Mouse (Mus musculus) ovary, adult 18-20 months (tissue): ENCODE data around the gene Dpp8.
A peak's percentile ranks its signal among the peaks of the same experiment; 100 is the strongest.

Experiments used
- DNase-seq: peaks from one replicate; pipeline ENCODE4 v3.0.0; 2022; ENCODE audit warnings: low spot score, mixed read lengths

Dpp8 gene

GRCm38 (mm10) chr9:65085270-65085669 lies 53.1 kb downstream of the Dpp8 start:
- DNase-seq: no peak

GRCm38 (mm10) chr9:65086801-65087200 lies 54.6 kb downstream of the Dpp8 start:
- no peak for DNase-seq

GRCm38 (mm10) chr9:65087490-65087889 lies 55.3 kb downstream of the Dpp8 start:
- DNase-seq: no peak

GRCm38 (mm10) chr9:65094237-65094636 lies 62.0 kb downstream of the Dpp8 start:
- peak; percentile 71 for DNase-seq

- DNase-seq: no peak
These were observed 68.9 kb downstream of the Dpp8 start, which contains the start of gene Igdcc4 for GRCm38 (mm10) chr9:65100991-65101685. Igdcc4 (plus strand) TSS chr9:65101486.

- peak; percentile 51 for DNase-seq
These were observed 69.6 kb downstream of the Dpp8 start for GRCm38 (mm10) chr9:65101686-65102376.

GRCm38 (mm10) chr9:65102377-65103172 lies 70.4 kb downstream of the Dpp8 start:
- DNase-seq: peak; percentile 33

GRCm38 (mm10) chr9:65103173-65103752 lies 71.0 kb downstream of the Dpp8 start:
- DNase-seq: no peak

- DNase-seq: no peak
These were observed 74.6 kb downstream of the Dpp8 start for GRCm38 (mm10) chr9:65106821-65107220.

GRCm38 (mm10) chr9:65107893-65108292 lies 75.7 kb downstream of the Dpp8 start:
- DNase-seq: no peak

GRCm38 (mm10) chr9:65109132-65110072 lies 77.2 kb downstream of the Dpp8 start:
- no peak for DNase-seq

GRCm38 (mm10) chr9:65111698-65112097 lies 79.5 kb downstream of the Dpp8 start:
- no peak for DNase-seq

- no peak for DNase-seq
These were observed 81.5 kb downstream of the Dpp8 start for GRCm38 (mm10) chr9:65113694-65114093.

- no peak for DNase-seq
These were observed 83.7 kb downstream of the Dpp8 start for GRCm38 (mm10) chr9:65115891-65116290.

GRCm38 (mm10) chr9:65117516-65117915 lies 85.3 kb downstream of the Dpp8 start:
- no peak for DNase-seq

GRCm38 (mm10) chr9:65120935-65121334 lies 88.7 kb downstream of the Dpp8 start:
- DNase-seq: peak; percentile 67

- no peak for DNase-seq
These were observed 90.3 kb downstream of the Dpp8 start for GRCm38 (mm10) chr9:65122545-65122944.

- DNase-seq: no peak
These were observed 91.4 kb downstream of the Dpp8 start for GRCm38 (mm10) chr9:65123552-65124168.

- DNase-seq: no peak
These were observed 96.1 kb downstream of the Dpp8 start for GRCm38 (mm10) chr9:65128123-65128815.

GRCm38 (mm10) chr9:65131717-65132116 lies 99.5 kb downstream of the Dpp8 start:
- no peak for DNase-seq
